Mouse (Mus musculus): ENCODE data around the gene Polr3gl. TPM values are rescaled to one million over a fixed set of nuclear protein-coding genes. Genes with fewer than 3 reads are reported as not detected.
"Not testable (repeated sequence)": the region's sequence is repeated elsewhere in the genome, so short reads cannot be mapped to it uniquely, and the experiment has no call there.

Gene Polr3gl
- total RNA-seq (2021), result 10 to 100 TPM; 32.1 to 34.4 TPM
- long read RNA-seq, experiment 1, transcript Polr3gl-201 (8 exons, 1,427 nt), result major isoform, 25 of 33 reads
- long read RNA-seq, experiment 1, partial matches to known transcripts, result 1 of 33 reads
- long read RNA-seq, experiment 1, other reads (novel, unspliced or antisense), result 6 of 33 reads
- long read RNA-seq, experiment 2, transcript Polr3gl-201 (8 exons, 1,427 nt), result major isoform, 17 of 34 reads
- long read RNA-seq, experiment 2, partial matches to known transcripts, result 2 of 34 reads
- long read RNA-seq, experiment 2, other reads (novel, unspliced or antisense), result 13 of 34 reads

GRCm38 (mm10) chr3:96593790-96594560, at the start of gene Polr3gl:
Gene Polr3gl, minus strand, starts transcription at chr3:96594181.
- Histone ChIP-seq H3K27ac (peak within 1 kb of the TSS; percentile 96), H3K4me3 (peak within 1 kb of the TSS; percentile 86)
- DNase-seq (ENCODE audit: low spot score in 2 of 2), result peak; percentile 89 to 93
- peak; percentile 23 for TF ChIP-seq CTCF (conservative IDR thresholded peaks at IDR 0.05)

GRCm38 (mm10) chr3:96639219-96639618, 45.2 kb upstream of the Polr3gl start:
- peak in 1 of 2 experiments; percentile 56 for DNase-seq (ENCODE audit: low spot score in 2 of 2)
- Histone ChIP-seq H3K27ac (no peak overlapping the region), H3K4me3 (no peak overlapping the region)
- TF ChIP-seq CTCF (conservative IDR thresholded peaks at IDR 0.05), result peak; percentile 84

- Histone ChIP-seq H3K4me3 (peak overlapping the region; percentile 95), H3K27ac (no peak overlapping the region)
- TF ChIP-seq CTCF (conservative IDR thresholded peaks at IDR 0.05), result no peak
Observed at GRCm38 (mm10) chr3:96636448-96636847, 42.5 kb upstream of the Polr3gl start.

GRCm38 (mm10) chr3:96635906-96636305, 41.9 kb upstream of the Polr3gl start:
- H3K27ac ChIP-seq, result peak overlapping the region; percentile 91
- DNase-seq (ENCODE audit: low spot score in 2 of 2), result no peak
- TF ChIP-seq CTCF (conservative IDR thresholded peaks at IDR 0.05), result no peak

More at GRCm38 (mm10) chr3:96636448-96636847, 42.5 kb upstream of the Polr3gl start:
- no peak for DNase-seq (ENCODE audit: low spot score in 2 of 2)

GRCm38 (mm10) chr3:96634928-96635879, 41.2 kb upstream of the Polr3gl start, which contains the start of the genes Pex11b and Gm42957:
Gene Pex11b, plus strand, starts transcription at chr3:96635376.
Gene Gm42957, plus strand, starts transcription at chr3:96635474.
- peak; percentile 84 to 86 for DNase-seq (ENCODE audit: low spot score in 2 of 2)
- peak; percentile 61 for TF ChIP-seq CTCF (conservative IDR thresholded peaks at IDR 0.05)
- Histone ChIP-seq H3K27ac (peak within 1 kb of the TSS; percentile 91), H3K4me3 (peak within 1 kb of the TSS; percentile 95)

More at GRCm38 (mm10) chr3:96635906-96636305, 41.9 kb upstream of the Polr3gl start:
- H3K4me3 ChIP-seq, result peak overlapping the region; percentile 95

GRCm38 (mm10) chr3:96634015-96634414, 40.0 kb upstream of the Polr3gl start:
- H3K27ac ChIP-seq, result no peak overlapping the region
- H3K4me3 ChIP-seq, result no peak overlapping the region
- no peak for DNase-seq (ENCODE audit: low spot score in 2 of 2)
- no peak for TF ChIP-seq CTCF (conservative IDR thresholded peaks at IDR 0.05)

GRCm38 (mm10) chr3:96632058-96632457, 38.1 kb upstream of the Polr3gl start:
- no peak overlapping the region for H3K4me3 ChIP-seq
- H3K27ac ChIP-seq, result no peak overlapping the region
- no peak for DNase-seq (ENCODE audit: low spot score in 2 of 2)
- no peak for TF ChIP-seq CTCF (conservative IDR thresholded peaks at IDR 0.05)

GRCm38 (mm10) chr3:96629729-96630600, 36.0 kb upstream of the Polr3gl start, which contains the start of gene Rbm8a:
Gene Rbm8a, plus strand, starts transcription at chr3:96629933.
- TF ChIP-seq CTCF (conservative IDR thresholded peaks at IDR 0.05), result no peak
- peak within 1 kb of the TSS; percentile 95 for H3K27ac ChIP-seq
- H3K4me3 ChIP-seq, result peak within 1 kb of the TSS; percentile 85
- peak; percentile 96 to 97 for DNase-seq (ENCODE audit: low spot score in 2 of 2)

- Histone ChIP-seq H3K27ac (no peak overlapping the region), H3K4me3 (no peak overlapping the region)
- no peak for DNase-seq (ENCODE audit: low spot score in 2 of 2)
- TF ChIP-seq CTCF (conservative IDR thresholded peaks at IDR 0.05), result no peak
Observed at GRCm38 (mm10) chr3:96623201-96623600, 29.2 kb upstream of the Polr3gl start.

- no peak for TF ChIP-seq CTCF (conservative IDR thresholded peaks at IDR 0.05)
Observed at GRCm38 (mm10) chr3:96617941-96618340, 24.0 kb upstream of the Polr3gl start.

GRCm38 (mm10) chr3:96606618-96607017, 12.6 kb upstream of the Polr3gl start:
- no peak for TF ChIP-seq CTCF (conservative IDR thresholded peaks at IDR 0.05)
- H3K4me3 ChIP-seq, result no peak overlapping the region
- no peak overlapping the region for H3K27ac ChIP-seq
- no peak for DNase-seq (ENCODE audit: low spot score in 2 of 2)

More at GRCm38 (mm10) chr3:96617941-96618340, 24.0 kb upstream of the Polr3gl start:
- DNase-seq (ENCODE audit: low spot score in 2 of 2), result no peak
- Histone ChIP-seq H3K4me3 (no peak overlapping the region), H3K27ac (no peak overlapping the region)

- DNase-seq (ENCODE audit: low spot score in 2 of 2); H3K27ac ChIP-seq; H3K4me3 ChIP-seq: not testable (repeated sequence)
Observed at GRCm38 (mm10) chr3:96606007-96606406, 12.0 kb upstream of the Polr3gl start.
